Mouse (Mus musculus): ENCODE results near the gene Klrb1.

The Klrb1 gene

DNA sequence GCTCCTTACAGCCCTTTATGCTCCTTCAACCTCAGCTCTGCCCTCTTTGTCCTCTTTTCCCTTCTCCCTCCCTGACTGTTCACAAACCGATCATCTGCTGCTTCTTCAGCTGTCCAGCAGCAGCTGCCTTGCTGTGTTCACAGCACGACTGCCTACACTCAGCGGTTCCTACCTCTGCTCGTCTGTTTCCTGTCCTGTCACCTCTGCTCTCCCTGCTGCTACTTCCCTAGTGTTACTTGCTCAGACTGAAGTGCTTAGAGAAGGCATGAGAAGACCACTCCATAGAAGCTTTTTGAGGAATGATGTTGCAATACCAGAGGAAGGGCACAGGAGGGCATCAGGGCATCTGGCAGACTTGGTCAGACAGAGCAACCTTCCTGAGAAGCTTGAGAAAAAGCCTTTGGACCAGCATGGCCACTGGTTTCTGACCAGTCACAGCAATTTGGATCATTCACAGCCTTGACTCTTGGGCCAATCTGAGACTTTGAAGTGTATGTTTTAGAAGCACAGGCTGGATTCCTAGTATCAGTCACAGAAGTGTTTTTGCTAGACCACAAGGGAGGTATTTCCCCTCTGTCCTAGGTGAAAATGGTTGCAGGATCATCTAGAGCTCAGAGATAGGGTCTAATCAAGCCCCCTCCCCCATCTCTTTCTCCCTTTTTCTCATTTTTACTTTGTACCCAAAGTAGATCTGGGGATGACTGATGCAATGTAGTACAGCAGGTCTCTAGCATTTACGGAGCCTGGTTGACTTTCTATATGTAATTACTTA lies 11.2 kb upstream of the Klrb1 start:
- no peak for DNase-seq

DNA sequence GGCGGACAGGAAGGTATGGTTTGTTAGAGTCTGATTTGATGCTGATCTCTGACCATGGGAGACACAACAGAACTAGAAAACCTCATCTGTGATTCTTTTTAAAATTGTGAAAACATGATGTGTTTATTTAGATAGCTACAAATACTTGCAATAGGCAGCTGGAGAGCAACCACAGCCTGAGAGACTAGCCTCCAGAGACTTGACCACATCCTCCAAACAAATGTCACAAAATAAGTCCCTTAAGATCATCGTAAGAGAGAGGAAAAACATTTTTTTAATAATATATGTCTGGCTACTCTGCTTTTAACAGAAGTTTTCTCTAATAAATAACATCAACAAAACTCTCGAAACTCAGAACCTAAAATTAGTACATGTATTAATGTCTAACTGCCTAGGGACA lies 9.2 kb upstream of the Klrb1 start:
- DNase-seq = no peak

DNA sequence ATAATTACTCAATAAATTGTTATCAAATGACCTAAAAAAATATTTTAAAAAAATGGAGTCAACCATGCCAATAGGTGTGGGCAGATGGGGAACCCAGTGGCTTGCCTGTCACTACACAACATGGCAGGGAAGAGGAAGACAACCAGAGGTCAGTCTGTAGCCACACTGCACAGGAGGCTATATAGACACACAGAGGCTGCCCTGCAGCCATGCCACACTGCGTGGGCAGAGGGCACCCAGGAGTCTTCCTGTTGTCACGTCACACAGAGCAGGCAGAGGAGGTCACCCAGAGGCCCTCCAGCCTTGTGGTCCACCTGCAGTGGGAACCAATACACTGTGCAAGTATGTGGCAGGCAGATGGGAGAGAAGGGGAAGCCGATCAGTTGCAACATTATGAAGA lies 21.2 kb downstream of the Klrb1 start:
- DNase-seq = no peak

- DNase-seq = no peak
Measured at GRCm38 (mm10) chr6:128679574-128679973, 43.3 kb downstream of the Klrb1 start.

- no peak for DNase-seq
Measured at GRCm38 (mm10) chr6:128669936-128670335, 52.9 kb downstream of the Klrb1 start.

GRCm38 (mm10) chr6:128662206-128662605 lies 60.7 kb downstream of the Klrb1 start, which contains the start of gene Clec2h:
Clec2h (plus strand) TSS chr6:128662385.
- no peak for DNase-seq

DNA sequence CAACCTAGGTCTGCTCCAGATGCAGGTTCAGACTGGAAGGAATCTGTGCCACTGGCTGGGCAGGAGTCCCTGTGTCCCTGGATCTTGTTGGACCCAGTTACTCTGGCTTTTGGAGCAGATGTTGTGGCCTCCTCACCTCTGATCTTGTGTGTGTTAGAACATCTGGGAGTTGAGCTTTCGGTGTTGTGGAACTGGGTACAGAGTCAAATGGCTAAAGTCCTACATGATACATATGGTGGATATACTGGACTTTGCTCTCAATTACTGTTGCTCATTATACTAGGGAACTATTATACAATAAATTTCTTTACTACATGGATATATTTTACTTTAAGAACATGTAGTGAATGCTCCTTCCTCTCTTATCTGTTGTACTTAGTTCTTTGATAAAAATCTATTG lies 61.6 kb downstream of the Klrb1 start:
- no peak for DNase-seq
